Mouse (Mus musculus) embryonic facial prominence, embryonic 11.5 days (tissue): ENCODE measurements around the gene Lce1i. TPM values are rescaled to one million over a fixed set of nuclear protein-coding genes. Genes with fewer than 3 reads are reported as not detected.
A peak's percentile ranks its signal among the peaks of the same experiment; 100 is the strongest.
"Not testable (repeated sequence)": the region's sequence is repeated elsewhere in the genome, so short reads cannot be mapped to it uniquely, and the experiment has no call there.

Experiments used
- ATAC-seq: fragments of 200-750 bp; cut with Nextera tagmentation; replicated peaks from 2 replicates; pipeline ENCODE4 v1.8.0; 2017; ENCODE audit warnings: low read depth; ENCODE audit not compliant: insufficient number of reproducible peaks, low FRiP score, low TSS enrichment
- DNase-seq: peaks from one replicate; pipeline ENCODE4 v3.0.0-alpha.2; 2015; ENCODE audit warnings: low spot score
- H3K27ac ChIP-seq: fragments of 300-500 bp; sonication (generic); replicated peaks from 2 replicates; pipeline ENCODE4 v1.5.1; 2014; ENCODE audit warnings: mild to moderate bottlenecking, low read depth, low read length, control low read depth
- H3K27me3 ChIP-seq: fragments of 300-500 bp; sonication (generic); 2 replicates; pipeline ENCODE4 v1.6.1; 2014; ENCODE audit warnings: mild to moderate bottlenecking, low read length, moderate library complexity, mixed read lengths; ENCODE audit not compliant: control insufficient read depth, insufficient read depth
- H3K36me3 ChIP-seq: fragments of 300-500 bp; sonication (generic); replicated peaks from 2 replicates; pipeline ENCODE4 v1.6.1; 2014; ENCODE audit warnings: low read depth, mild to moderate bottlenecking, low read length, moderate library complexity, mixed read lengths; ENCODE audit not compliant: control insufficient read depth, insufficient read depth
- H3K4me1 ChIP-seq: fragments of 300-500 bp; sonication (generic); 2 replicates; pipeline ENCODE4 v1.6.1; 2014; ENCODE audit warnings: low read length, mixed read lengths; ENCODE audit not compliant: control insufficient read depth, insufficient read depth
- H3K4me2 ChIP-seq: fragments of 300-500 bp; sonication (generic); 2 replicates; pipeline ENCODE4 v1.6.1; 2014; ENCODE audit warnings: low read depth, mild to moderate bottlenecking, control low read depth, low read length, moderate library complexity
- H3K4me3 ChIP-seq: fragments of 300-500 bp; sonication (generic); 2 replicates; pipeline ENCODE4 v1.5.1; 2014; ENCODE audit warnings: low read depth, low read length, control low read depth
- H3K9ac ChIP-seq: fragments of 300-500 bp; sonication (generic); replicated peaks from 2 replicates; pipeline ENCODE4 v1.6.1; 2014; ENCODE audit warnings: mild to moderate bottlenecking, control low read depth, low read length
- H3K9me3 ChIP-seq: fragments of 300-500 bp; sonication (generic); replicated peaks from 2 replicates; pipeline ENCODE4 v1.6.1; 2016; ENCODE audit warnings: mild to moderate bottlenecking, low read length, inconsistent platforms, mixed read lengths; ENCODE audit not compliant: control insufficient read depth
- whole genome bisulfite sequencing: fragments of 180-500 bp; shearing (Covaris S2); extraction: QIAGEN DNeasy Blood & Tissue Kit; methylation state at CpG from one replicate; pipeline ENCODE4 v1.1.7; 2014; 5-methylcytosine and 5-hydroxymethylcytosine counted together
- polyA plus RNA-seq: library from polyadenylated mRNA; unstranded; fragments of >200 nt; fragmentation: Nextera tagmentation; extraction: Ambion mirVana; gene quantifications from 2 replicates; pipeline ENCODE4 v1.2.1, GENCODE M21; 2014

The Lce1i gene
- not detected in 2 replicates for polyA plus RNA-seq

GRCm38 (mm10) chr3:92778799-92779198 is at the start of gene Lce1i:
Lce1i (minus strand) TSS chr3:92778899.
- Histone ChIP-seq H3K9ac (no peak within 1 kb of the TSS), H3K4me2 (no peak within 1 kb of the TSS), H3K36me3 (no peaks in the 10 kb centered on the region), H3K27ac (no peak within 1 kb of the TSS), H3K4me3 (no peak within 1 kb of the TSS), H3K27me3 (no peaks in the 10 kb centered on the region), H3K9me3 (no peaks in the 10 kb centered on the region), H3K4me1 (no peaks in the 10 kb centered on the region)
- 89% methylated on average over 1 of the region's 1 CpGs for WGBS
- ATAC-seq (no peak), DNase-seq (no peak)

GRCm38 (mm10) chr3:92827108-92827507 is 48.4 kb upstream of the Lce1i start, which contains the start of gene Kprp:
Kprp (minus strand) TSS chr3:92827247.
- no peaks in the 10 kb centered on the region for H3K36me3 ChIP-seq
- H3K27me3 ChIP-seq = no peaks in the 10 kb centered on the region
- no peak within 1 kb of the TSS for H3K9ac ChIP-seq
- H3K4me2 ChIP-seq = no peak within 1 kb of the TSS
- no peaks in the 10 kb centered on the region for H3K9me3 ChIP-seq
- WGBS = 41% methylated on average over 1 of the region's 1 CpGs
- no peak within 1 kb of the TSS for H3K4me3 ChIP-seq
- no peaks in the 10 kb centered on the region for H3K4me1 ChIP-seq
- ATAC-seq = no peak
- H3K27ac ChIP-seq = no peak within 1 kb of the TSS
- DNase-seq = no peak

- ATAC-seq = no peak
- no peaks in the 10 kb centered on the region for H3K4me1 ChIP-seq
- WGBS = 33% methylated on average over 1 of the region's 1 CpGs
- no peak for DNase-seq
- H3K4me2 ChIP-seq = no peak overlapping the region
- no peak overlapping the region for H3K4me3 ChIP-seq
- H3K27ac ChIP-seq = no peak overlapping the region
- H3K9ac ChIP-seq = no peak overlapping the region
- no peaks in the 10 kb centered on the region for H3K9me3 ChIP-seq
- no peaks in the 10 kb centered on the region for H3K36me3 ChIP-seq
- H3K27me3 ChIP-seq = no peaks in the 10 kb centered on the region
Observed at GRCm38 (mm10) chr3:92825808-92826207, 47.1 kb upstream of the Lce1i start.

DNA sequence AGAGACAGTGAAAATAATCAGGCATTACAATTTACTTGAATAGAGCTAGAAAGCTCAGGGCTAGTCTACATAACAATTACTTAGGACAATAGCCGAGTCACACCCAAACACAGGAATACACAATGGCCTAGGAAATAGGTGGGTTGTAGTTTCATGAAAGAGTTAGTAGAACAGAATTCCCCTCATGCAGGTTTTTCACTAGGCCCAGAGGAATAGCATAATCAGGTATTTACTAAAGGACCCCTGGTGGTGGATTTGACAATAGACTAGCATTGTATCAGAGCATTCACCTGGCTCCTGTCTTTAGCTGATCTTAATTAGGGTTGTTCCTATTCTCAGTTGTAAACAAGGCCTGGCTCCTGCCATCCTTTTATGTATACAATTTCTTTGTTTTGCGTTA is 37.3 kb upstream of the Lce1i start:
- WGBS = 94% methylated on average over 2 of the region's 2 CpGs
- not testable (repeated sequence) for H3K4me1 ChIP-seq, H3K36me3 ChIP-seq, H3K4me2 ChIP-seq, H3K27ac ChIP-seq, DNase-seq, H3K4me3 ChIP-seq, H3K9me3 ChIP-seq, ATAC-seq, H3K27me3 ChIP-seq, H3K9ac ChIP-seq

GRCm38 (mm10) chr3:92815581-92815980 is 36.9 kb upstream of the Lce1i start:
- WGBS = 84% methylated on average over 3 of the region's 3 CpGs
- Histone ChIP-seq H3K9ac (no peak overlapping the region), H3K27me3 (no peaks in the 10 kb centered on the region), H3K27ac (no peak overlapping the region), H3K4me1 (no peaks in the 10 kb centered on the region), H3K9me3 (no peaks in the 10 kb centered on the region), H3K36me3 (no peaks in the 10 kb centered on the region), H3K4me3 (no peak overlapping the region), H3K4me2 (no peak overlapping the region)
- ATAC-seq = no peak
- DNase-seq = no peak

DNA sequence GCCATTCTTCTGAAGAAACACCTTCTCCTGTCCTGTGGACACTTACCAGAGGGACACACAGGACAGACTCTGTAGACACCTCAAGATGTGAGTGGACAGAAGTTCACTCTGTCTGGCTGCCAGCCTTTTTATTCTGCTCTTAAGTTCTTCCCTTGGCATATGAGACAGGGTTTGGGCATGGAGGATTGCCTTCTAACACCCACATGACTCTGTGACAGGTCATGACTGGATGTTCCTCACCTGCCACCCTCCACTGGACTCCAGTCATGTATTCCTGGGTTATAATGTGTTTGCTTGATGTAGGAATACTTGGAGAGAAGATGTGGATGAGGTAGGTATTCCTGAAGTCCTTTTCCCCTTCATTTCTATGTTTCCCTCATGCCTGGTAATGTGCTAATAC is 29.1 kb upstream of the Lce1i start, which contains the start of gene Lce1k:
Gene Lce1k, minus strand, starts transcription at position 101 of the 400 bp plus-strand sequence.
- Histone ChIP-seq H3K27ac (no peak within 1 kb of the TSS), H3K9ac (no peak within 1 kb of the TSS), H3K27me3 (no peaks in the 10 kb centered on the region), H3K4me2 (no peak within 1 kb of the TSS), H3K4me1 (no peaks in the 10 kb centered on the region), H3K4me3 (no peak within 1 kb of the TSS), H3K9me3 (no peaks in the 10 kb centered on the region), H3K36me3 (no peaks in the 10 kb centered on the region)
- DNase-seq (no peak), ATAC-seq (no peak)

DNA sequence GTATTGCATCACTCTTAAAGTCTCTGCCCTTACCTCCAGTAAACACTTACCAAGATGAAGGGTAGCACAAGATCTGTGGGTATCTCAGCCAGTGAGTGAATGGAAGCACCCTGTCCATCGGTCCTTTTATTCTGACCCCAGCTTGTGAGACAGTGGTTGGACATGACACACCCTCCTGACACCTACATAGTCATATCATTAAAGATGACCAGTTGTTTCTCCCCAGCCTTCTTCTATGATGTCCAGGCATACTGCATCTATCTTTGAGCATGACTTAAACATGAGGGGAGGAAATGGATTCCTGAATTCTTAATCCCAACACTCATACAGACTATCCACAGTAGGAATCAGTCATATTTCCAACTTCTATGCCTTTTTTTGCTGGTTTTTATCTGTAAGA is 11.7 kb upstream of the Lce1i start, which contains the start of gene Lce1j:
Gene Lce1j, minus strand, starts transcription at position 101 of the 400 bp plus-strand sequence.
- Histone ChIP-seq H3K4me1 (no peaks in the 10 kb centered on the region), H3K4me3 (no peak within 1 kb of the TSS), H3K36me3 (no peaks in the 10 kb centered on the region), H3K9me3 (no peaks in the 10 kb centered on the region), H3K27me3 (no peaks in the 10 kb centered on the region), H3K9ac (no peak within 1 kb of the TSS), H3K27ac (no peak within 1 kb of the TSS), H3K4me2 (no peak within 1 kb of the TSS)
- 88% methylated on average over 1 of the region's 1 CpGs for WGBS
- ATAC-seq (no peak), DNase-seq (no peak)

DNA sequence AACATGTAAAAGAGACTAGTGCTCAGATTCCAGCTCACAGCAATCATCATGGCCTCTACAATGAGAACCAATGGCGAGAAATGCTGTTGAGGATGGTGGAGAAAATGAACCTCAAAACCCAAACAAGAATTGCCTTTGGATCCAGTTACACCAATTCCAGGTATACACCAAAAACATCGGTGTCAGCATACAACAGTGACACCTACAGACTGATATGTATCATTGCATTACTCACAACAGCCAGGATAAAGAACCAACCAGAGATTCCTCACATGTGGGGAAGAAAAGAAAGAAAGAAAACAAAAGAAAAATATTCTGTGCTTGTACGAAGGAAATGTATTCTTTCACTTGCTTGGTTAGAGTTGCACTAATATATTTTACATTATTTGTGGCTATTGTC is 7.1 kb downstream of the Lce1i start:
- no peak overlapping the region for H3K4me3 ChIP-seq
- no peaks in the 10 kb centered on the region for H3K36me3 ChIP-seq
- ATAC-seq = no peak
- no peaks in the 10 kb centered on the region for H3K4me1 ChIP-seq
- no peaks in the 10 kb centered on the region for H3K9me3 ChIP-seq
- peak; percentile 37 for DNase-seq
- WGBS = 23% methylated on average over 3 of the region's 3 CpGs
- H3K27me3 ChIP-seq = no peaks in the 10 kb centered on the region
- H3K9ac ChIP-seq = no peak overlapping the region
- H3K27ac ChIP-seq = no peak overlapping the region
- no peak overlapping the region for H3K4me2 ChIP-seq
